Mouse (Mus musculus): ENCODE data around the gene Hao2.

GRCm38 (mm10) chr3:98853685-98854084 is 39.4 kb downstream of the Hao2 start:
- TF ChIP-seq CTCF (IDR thresholded peaks at IDR 0.05; ENCODE audit: extremely low read depth, insufficient read depth, low read length) (no peak), POLR2A (IDR thresholded peaks at IDR 0.05; ENCODE audit: extremely low read depth, insufficient read depth, low read length) (no peak)
